Mouse (Mus musculus) kidney, adult 11 months (tissue): ENCODE data around the gene AY074887.

ENCODE experiments used
- DNase-seq: peaks from one replicate; pipeline ENCODE4 v3.0.0; 2022

The AY074887 gene

GRCm38 (mm10) chr9:54915576-54915975, 35.2 kb downstream of the AY074887 start:
- DNase-seq = no peak

- no peak for DNase-seq
These were observed 41.4 kb downstream of the AY074887 start for GRCm38 (mm10) chr9:54909446-54909845.
